Mouse (Mus musculus) lung, postnatal 0 days (tissue): ENCODE data around the gene Spred1.

ENCODE experiments used
- CTCF ChIP-seq: IDR thresholded peaks from 2 replicates; pipeline ENCODE4 v1.5.1; 2016; ENCODE audit warnings: antibody characterized with exemption, mild to moderate bottlenecking
- EP300 ChIP-seq: IDR thresholded peaks from 2 replicates; pipeline ENCODE4 v1.6.1; 2016; ENCODE audit warnings: antibody characterized with exemption, mild to moderate bottlenecking, control low read depth

- TF ChIP-seq EP300 (no peak), CTCF (no peak)
These were observed 69.7 kb downstream of the Spred1 start for GRCm38 (mm10) chr2:117190915-117191314.
